Mouse (Mus musculus) CH12F3 (cell line): ENCODE measurements around the gene Gnb2.

Source experiments
- in situ Hi-C: fragments of 300-500 bp; cut with MboI; formaldehyde crosslinking; loops from 2 replicates; pipeline ENCODE4 v1.14.3; 2020; ENCODE audit warnings: low sequenced_read_pairs

The Gnb2 gene

DNA sequence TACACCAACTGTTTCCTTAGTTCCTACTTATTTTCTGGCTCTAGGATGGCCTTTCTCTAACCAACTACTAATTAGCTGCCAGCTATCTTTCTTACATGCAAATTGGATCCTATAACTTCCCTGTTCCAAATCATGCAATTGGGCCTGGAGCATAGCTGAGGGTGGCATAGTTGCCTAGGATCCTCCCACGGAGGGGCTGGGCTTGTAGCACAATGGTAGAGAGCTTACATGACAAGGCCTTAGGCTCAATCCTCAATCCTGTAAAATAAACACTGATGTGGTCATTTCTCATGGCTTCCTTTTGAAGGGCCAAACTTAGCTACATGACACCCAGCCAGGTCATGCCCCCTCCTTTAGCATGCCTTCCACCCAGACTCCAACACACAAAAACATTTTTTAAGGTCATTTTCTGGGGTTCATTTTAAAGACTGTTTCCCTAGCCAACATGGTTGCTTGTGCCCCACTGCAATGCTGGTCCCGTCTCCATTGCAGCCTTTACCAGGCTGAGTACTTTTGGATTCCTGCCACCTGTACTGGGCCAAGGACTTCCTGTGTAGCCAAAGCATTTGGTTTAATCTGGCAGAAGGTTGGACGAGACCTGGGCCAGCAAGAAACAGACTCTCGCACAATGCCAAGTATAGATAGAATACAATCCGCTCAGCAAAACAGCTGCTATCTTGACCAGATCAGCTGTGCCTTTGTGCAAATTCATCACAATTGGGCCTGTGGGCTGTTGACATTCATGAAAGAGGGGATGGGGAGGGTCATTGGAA, 8.6 kb upstream of the Gnb2 start:
- in situ Hi-C loops: loop anchor here (25.0 kb wide), 1 partner anchor 220 kb away; no protein-coding TSS in a partner anchor

DNA sequence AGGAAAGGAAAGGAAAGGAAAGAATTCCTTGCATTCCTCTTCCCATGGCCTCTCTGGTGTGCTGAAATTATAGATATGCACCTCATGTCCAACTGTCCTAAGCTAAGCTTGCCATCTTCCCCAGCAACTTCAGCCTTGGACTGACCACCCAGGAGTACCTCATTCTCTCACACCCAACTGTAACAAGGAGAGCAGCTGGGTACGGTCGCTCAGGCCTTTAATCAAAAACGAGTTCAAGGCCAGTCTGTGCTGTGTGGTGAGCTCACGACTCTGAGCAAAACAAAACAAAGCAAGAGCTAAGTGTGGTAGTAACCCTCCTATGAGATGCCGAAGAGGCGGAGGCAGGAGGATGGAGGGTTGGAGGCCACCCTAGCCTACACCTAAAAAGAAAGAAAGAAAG, 7.7 kb upstream of the Gnb2 start:
- in situ Hi-C loops: loop anchor here (25.0 kb wide), 1 partner anchor 221 kb away; no protein-coding TSS in a partner anchor

DNA sequence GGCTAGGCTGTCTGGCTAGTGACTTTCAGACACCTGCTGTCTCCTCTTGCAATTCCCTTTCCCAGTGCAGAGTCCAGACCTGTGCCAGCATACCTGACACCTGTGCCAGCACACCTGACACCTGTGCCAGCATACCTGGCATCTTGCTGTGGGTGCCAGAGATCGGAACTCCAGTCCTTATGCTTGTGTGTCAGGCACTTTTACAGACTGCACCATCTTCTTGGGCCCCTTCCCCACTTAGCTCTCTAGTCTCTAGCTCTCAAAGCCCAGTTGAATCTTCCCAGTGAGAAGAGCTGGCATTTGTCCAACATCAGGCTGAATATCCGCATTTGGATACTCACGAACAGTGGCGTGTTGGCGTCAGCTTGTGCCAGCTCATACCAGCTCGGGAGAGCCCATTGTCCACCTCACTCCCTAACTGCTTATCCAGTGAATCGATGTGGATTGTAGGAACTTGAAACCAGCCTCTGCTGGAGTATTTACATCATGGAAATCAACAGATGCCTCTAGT, 6.0 kb upstream of the Gnb2 start:
- in situ Hi-C loops: loop anchor here (25.0 kb wide), 1 partner anchor 223 kb away; no protein-coding TSS in a partner anchor

DNA sequence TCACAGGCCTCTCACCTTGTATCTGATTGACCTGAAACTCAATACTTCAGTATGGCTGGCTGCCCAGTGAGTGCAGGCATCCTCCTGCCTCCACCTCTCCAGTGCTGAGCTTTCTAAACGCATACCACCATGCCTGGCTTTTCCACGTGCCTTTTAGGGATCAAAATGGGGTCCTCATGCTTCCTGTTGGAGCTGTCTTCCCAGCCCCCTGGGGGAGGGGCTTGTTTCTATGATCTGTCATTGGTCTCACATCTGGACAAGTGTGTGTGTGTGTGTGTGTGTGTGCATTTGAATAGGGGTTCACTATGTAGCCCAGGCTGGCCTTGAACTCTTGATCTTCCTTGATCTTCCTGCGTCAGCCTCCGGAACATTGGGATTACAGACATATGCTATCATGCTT, 4.2 kb upstream of the Gnb2 start:
- in situ Hi-C loops: loop anchor here (25.0 kb wide), 1 partner anchor 225 kb away; no protein-coding TSS in a partner anchor

DNA sequence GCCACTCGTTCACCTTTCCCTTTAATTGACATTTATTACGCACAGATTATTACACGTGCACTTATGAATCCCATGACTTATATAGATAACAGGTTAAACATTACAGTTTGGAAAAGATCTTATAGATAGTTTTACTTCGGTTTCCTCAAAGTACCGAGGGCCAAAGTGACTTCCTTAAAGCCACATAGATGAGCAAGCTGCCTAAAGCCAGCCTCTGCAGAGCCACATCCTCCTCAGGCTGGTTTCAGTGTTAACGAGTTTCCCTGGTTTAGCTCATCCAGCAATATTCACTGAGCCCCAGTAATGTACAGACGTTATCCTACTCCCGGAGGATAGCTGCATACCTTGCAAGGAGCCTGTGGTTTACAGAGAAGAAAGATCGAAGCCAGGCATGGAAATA, 2.0 kb upstream of the Gnb2 start:
- in situ Hi-C loops: loop anchor here (25.0 kb wide), 1 partner anchor 227 kb away; no protein-coding TSS in a partner anchor

DNA sequence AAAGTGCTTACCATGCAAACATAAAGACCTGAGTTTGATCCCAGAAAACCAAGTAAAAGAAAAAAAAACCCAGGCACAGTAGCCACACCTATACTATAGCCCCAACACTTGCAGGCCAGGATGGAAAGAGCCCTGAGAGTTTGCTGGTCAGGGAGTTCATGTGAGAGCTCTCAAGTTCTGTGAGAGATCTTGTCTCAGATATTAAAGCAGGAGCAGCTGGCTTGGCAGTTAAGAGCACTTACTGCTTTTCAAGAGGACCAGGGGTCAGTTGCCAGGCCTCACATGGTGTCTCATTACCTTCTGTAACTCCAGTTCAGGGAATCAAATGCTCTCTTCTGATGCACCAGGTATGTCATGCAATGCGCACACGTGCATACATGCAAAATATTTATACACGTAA, 1.5 kb upstream of the Gnb2 start:
- in situ Hi-C loops: loop anchor here (25.0 kb wide), 1 partner anchor 228 kb away; no protein-coding TSS in a partner anchor

DNA sequence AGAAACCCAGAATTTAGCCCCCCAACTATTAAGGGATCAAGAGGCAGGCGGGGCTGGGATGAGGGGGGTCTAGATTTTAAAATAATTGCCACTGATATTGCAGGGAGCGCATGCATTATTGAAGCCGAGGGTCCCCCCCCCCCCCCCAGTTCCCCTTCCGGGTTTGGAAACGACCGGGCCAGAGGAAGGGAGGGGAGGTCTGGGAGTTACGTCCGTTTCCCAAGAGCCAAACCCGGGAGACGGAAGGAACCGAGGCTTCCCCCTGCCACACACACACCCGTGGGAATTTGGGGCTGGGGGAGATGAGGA, 548 bp downstream of the Gnb2 start:
- in situ Hi-C loops: loop anchor here (25.0 kb wide), 1 partner anchor 230 kb away; no protein-coding TSS in a partner anchor

DNA sequence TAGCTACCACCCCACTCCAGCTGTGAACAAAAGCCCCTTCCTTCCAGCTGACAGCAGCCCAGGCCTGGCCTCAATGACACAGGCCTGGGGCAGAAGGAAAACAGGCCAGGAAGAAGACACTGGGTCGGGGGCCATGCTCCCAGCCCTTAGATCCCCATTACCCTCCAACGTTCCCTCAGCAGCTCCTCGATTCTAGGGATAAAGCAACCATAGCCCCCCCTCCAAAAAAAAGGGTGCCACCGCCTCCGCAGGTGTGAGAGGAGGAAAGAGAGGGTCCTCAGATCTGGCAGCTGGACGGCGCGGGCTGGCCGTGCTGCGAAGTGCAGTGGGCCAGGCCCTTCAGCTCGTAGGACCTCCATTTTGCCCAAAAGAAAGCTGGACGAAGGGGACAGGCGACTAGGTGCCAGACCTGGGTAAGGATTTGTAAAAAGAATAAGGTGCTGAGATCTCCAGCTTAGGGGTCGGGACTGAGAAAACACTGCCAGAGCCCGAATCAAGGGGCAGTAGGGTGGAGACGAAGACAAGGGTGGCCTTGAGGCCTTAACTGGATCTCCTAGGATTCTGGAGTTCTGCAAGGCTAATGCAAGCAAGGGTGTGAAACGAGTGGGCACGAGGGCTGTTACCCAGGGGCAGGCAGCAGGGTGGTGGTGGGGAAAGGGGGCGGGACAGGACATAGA, 1.0 kb downstream of the Gnb2 start:
- in situ Hi-C loops: loop anchor here (25.0 kb wide), 1 partner anchor 230 kb away; no protein-coding TSS in a partner anchor

DNA sequence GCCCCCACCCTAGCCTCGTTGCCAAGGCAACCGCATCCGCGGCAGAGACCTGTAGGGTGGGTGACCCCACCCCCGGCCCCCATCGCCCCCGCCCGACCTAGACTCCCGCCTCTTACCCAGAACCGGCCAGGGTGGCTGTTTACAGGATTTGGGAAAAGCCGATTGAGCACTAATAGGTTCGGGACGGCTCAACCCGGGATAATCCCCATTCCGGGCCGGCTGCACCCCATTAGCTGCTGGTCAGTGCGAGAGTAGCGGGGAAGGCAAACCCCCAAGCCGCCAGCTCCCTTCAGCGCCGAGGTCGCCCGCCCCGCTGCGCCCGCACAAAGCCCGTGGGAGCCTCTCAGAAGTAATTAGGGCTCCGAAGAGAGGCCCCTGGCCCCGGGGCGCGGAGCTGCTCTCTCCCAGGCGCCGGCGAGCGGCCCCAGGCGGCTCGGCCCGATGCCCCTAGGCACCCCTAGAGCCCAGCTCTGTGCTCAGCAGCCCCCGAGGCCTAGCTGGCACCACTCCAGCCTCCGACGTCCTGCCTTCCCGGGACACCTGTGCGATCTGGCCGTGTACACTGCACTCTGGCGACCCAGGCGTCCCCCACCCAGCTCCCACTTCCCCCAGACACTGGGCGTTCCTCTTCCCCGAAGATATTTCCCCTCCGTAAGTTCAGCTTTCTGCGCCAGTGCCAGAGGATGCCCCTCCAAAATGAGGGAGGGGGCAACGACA, 1.7 kb downstream of the Gnb2 start:
- in situ Hi-C loops: loop anchor here (25.0 kb wide), 1 partner anchor 231 kb away; no protein-coding TSS in a partner anchor

DNA sequence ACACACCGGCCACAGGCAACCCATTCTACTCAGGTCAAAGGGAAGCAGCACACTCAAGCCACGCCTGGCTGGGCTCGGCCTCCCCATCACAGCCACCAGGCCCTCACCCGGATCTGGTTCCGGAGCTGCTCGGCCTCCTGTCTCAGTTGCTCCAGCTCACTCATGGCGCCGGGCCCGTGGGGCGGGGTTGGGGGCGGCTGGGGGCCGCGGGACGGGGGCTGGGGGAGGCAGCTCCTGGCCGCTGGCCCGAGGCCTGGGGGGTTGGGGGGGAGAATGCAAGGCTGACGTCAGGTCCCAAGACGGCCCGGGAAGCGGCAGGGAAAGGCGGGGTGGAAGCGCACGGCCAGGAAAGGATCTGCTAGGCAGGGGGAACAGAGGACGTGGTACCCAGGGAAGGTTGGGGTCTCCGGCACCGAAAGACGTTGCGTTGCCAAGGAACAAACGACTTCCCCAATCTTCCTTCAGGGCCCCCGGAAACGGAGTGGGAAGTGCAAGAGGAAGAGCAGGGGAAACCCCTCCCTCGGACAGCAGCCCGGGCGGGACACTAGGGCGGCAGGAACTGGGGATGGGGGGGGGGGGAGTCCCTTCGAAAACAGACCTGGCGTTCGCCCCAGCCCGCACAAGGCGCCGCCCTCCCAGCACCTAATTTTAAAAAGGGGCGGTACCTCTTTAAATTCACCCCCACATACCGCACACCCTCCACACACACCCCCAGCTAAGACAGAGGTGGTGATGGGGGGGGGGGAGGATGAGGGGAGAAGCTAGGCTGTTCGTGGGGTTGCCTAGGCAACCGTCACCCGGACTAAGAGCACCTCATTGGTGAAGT, 2.5 kb downstream of the Gnb2 start:
- in situ Hi-C loops: loop anchor here (25.0 kb wide), 1 partner anchor 232 kb away; no protein-coding TSS in a partner anchor

DNA sequence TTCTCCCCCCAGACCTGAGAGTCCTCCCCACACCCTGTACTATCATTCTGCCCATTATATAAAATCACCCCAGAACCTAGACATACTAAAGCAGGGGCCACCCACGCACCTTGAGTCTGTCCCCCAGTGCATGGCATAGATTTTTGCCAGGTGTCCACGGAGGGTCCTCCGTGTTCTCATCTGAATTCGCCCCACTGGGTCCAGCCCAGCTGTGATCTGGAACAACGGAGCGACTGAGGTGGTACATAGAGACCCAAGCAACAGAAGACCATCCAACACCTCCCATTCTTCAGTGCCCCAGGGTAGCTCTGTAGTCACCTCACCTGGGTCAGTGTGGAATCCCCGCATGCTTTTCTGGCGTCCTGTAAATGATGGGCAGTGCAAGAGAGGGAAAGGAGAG, 3.2 kb downstream of the Gnb2 start:
- in situ Hi-C loops: loop anchor here (25.0 kb wide), 1 partner anchor 232 kb away; no protein-coding TSS in a partner anchor

DNA sequence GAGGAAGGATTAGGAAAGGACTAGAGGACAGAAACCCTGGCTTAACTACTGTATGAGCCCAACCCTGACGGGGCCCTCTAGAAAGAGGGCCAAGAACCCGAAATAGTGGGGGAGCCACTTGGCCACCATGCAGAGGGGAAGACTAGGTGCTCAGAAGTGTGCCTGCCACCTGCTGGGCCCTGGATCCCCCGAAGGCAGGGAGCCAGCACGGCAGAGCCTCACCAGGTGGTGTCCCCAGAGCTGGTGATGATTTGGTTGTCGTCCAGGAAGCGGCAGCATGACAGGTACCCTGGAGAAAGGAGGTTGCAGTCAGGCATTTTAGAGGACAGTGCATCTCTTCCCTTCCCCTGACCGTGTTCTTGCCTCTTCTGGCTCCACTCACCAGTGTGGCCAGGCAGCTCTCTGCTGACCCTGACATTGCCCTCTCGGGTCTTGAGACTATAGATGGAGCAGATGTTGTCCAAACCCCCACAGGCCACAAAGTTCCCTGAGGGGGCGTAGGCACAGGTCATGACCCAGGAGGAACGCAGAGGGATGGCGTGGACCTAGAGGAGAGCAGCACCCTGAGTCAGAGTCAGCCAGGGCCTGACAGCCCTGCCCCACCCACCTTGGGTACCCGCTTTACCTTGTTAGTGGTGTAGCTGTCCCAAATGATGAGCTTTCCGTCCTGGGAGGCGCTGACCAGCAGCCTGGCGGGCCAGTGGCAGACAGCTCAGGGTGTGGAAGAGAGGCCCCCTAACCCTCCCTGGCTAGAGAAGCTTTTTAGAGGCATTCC, 3.9 kb downstream of the Gnb2 start:
- in situ Hi-C loops: loop anchor here (25.0 kb wide), 1 partner anchor 233 kb away; no protein-coding TSS in a partner anchor

DNA sequence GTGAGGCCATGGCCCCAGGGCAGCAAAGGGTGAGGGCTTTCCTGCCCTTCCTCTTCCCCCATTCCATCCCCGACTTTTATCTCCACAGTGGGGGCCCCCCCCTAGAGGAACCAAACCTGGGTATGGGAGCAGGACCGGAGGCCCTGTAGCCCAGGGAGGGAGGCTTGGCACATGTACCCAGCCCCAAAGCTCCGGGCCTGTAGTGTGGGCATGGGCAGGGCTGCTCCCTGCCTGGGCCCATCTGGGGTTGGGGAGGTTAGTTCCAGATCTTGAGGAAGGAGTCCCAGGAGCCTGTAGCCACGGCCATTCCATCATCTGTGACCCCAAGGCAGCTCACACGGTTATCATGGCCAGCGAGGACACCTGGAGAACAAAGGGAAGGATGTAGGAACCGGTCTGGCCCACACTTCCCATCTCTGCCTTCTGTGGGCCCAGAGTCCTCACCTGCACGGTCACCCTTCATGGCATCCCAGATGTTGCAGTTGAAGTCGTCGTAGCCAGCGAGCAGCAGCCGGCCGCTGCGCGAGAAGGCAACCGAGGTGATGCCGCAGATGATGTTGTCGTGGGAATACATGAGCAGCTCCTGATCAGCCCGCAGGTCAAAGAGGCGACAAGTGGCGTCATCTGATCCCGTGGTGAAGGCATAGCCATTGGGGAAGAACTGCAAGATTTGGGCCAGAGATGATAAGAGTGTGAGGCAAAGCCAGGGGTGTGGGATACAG, 4.9 kb downstream of the Gnb2 start:
- in situ Hi-C loops: loop anchor here (25.0 kb wide), 1 partner anchor 234 kb away; no protein-coding TSS in a partner anchor

DNA sequence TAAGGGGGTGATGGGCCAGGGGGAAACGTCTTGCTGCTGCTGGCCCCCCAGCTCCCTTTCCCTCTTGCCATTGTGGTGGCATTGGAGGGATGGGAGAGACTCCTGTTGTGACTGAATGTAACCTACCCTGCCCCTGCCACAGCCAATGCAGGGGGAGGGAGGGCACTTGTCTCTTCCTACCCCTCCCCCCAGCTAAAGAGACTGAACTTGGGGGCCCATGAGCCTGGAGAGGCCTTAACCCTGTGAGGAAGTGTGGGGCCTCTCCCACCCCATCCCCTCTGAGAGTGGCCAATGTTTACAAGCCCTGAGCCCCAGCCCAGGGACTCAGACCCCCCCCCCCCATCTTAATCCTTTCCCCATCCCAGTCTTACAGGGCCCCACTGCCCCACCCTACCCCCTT, 5.9 kb downstream of the Gnb2 start:
- in situ Hi-C loops: loop anchor here (25.0 kb wide), 1 partner anchor 235 kb away; no protein-coding TSS in a partner anchor

DNA sequence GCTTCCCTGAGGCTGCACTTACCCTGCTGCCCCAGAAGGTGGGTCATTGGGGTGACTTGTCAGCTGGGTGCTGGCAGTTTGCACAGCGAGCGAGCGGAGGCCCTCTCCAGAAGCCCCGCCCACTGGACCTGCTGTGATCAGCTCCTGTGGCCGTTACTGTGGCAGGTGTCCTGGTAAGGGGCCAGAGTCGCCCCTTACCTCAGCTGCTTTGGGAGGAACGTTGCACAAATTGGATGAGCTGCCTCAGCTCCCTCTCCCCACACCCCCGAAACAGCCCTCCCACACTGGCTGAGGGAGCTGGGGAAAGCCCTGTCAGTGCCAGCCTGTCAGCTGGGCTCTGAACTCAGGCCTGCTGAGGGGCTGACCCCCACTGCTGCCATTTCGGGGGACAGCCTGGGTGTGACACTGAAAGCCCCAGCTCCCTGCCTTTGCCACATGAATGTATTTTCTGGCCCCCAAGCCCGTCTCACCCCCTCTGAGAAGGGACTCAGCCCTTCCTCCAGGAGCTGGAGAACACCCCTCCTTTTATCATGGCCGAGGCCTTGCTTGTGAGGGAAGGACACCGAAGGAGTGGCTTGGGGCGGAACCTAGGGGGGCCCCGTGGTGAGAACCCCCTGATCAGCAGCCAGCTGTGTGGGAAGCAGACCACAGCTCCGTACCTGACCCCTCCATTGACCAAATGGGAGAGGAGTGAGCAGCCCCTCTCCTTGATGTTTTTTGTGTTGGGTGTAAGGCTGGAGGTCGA, 6.9 kb downstream of the Gnb2 start:
- in situ Hi-C loops: loop anchor here (25.0 kb wide), 1 partner anchor 236 kb away; no protein-coding TSS in a partner anchor

DNA sequence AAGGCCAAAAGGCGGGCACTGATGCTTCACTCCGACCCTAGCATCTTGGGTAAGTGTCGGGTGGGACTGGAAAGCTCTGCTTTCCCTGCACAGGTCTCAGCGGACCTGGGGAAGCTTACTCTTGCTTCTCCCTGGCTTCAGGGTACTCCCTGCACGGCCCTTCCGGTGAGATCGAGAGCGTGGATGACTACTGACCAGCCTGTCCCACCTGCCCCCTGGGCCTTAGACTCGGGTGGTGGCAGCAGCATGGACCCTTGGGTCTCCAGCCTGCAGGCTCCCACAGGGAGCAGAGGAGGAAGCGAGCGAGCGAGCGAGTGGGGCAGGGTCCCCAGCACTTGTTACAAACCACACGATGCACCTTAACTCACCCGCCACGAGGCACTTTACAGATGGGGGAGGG, 7.8 kb downstream of the Gnb2 start:
- in situ Hi-C loops: loop anchor here (25.0 kb wide), 1 partner anchor 237 kb away; no protein-coding TSS in a partner anchor

DNA sequence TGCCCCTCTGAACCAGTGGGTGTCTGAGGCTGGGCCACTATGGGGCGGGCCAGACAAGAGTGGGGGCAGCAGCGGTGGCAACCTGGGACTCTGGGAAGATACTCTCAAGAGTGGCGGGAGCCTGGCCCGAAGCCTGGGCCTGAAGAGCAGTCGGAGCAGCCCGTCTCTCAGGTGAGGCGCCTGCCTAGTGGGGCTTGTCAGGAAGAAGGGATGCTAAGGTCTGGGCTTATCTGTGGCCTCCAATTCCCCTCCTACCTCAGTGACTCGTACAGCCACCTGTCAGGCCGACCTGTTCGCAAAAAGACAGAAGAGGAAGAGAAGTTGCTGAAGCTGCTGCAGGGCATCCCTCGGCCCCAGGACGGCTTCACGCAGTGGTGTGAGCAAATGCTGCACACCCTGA, 8.6 kb downstream of the Gnb2 start:
- in situ Hi-C loops: loop anchor here (25.0 kb wide), 1 partner anchor 238 kb away; no protein-coding TSS in a partner anchor

DNA sequence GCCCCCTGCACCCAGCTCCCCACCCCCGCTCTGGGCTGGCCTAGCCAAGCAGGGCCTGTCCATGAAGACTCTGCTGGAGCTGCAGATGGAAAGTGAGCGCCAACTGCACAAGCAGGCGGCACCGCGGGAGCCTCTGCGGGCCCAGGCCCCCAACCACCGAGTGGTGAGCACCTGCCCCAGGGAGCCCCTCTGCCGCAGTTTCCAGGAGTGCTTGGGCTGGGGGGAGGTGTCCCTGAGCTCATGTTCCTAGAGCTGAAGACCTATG, 9.1 kb downstream of the Gnb2 start:
- in situ Hi-C loops: no loop called here
